Mouse (Mus musculus): ENCODE results near the gene Tc2n. TPM values are rescaled to one million over a fixed set of nuclear protein-coding genes. Genes with fewer than 3 reads are reported as not detected.
"Not testable (repeated sequence)": the region's sequence is repeated elsewhere in the genome, so short reads cannot be mapped to it uniquely, and the experiment has no call there.

Tc2n gene
- polyA plus RNA-seq, 1 experiment from 2014 or later = 0.06 TPM

- no peaks in the 10 kb centered on the region for H3K9me3 ChIP-seq (replicated peaks)
- no peak overlapping the region for H3K27ac ChIP-seq (replicated peaks)
- H3K4me3 ChIP-seq (replicated peaks) = peak overlapping the region; percentile 62
- no peak overlapping the region for H3K9ac ChIP-seq
- H3K36me3 ChIP-seq (replicated peaks) = no peaks in the 10 kb centered on the region
- H3K4me2 ChIP-seq = peak overlapping the region; percentile 88
- H3K27me3 ChIP-seq = peaks cover 19% of the 10 kb centered on the region
- ATAC-seq (ENCODE audit: insufficient read depth) = peak; percentile 45
- 2% methylated on average over 9 of the region's 9 CpGs for WGBS (ENCODE audit: insufficient replicate concordance)
- peaks cover 12% of the 10 kb centered on the region for H3K4me1 ChIP-seq (replicated peaks)
Observed at GRCm38 (mm10) chr12:101718755-101719150, 430 bp upstream of the Tc2n start.

- H3K4me3 ChIP-seq (replicated peaks) = no peak overlapping the region
- H3K27me3 ChIP-seq = no peaks in the 10 kb centered on the region
- 52% methylated on average over 3 of the region's 3 CpGs for WGBS (ENCODE audit: insufficient replicate concordance)
- no peaks in the 10 kb centered on the region for H3K9me3 ChIP-seq (replicated peaks)
- H3K9ac ChIP-seq = no peak overlapping the region
- H3K4me1 ChIP-seq (replicated peaks) = no peaks in the 10 kb centered on the region
- H3K4me2 ChIP-seq = no peak overlapping the region
- H3K27ac ChIP-seq (replicated peaks) = no peak overlapping the region
- no peaks in the 10 kb centered on the region for H3K36me3 ChIP-seq (replicated peaks)
- no peak for ATAC-seq (ENCODE audit: insufficient read depth)
Observed at GRCm38 (mm10) chr12:101699176-101699575, 19.1 kb downstream of the Tc2n start.

GRCm38 (mm10) chr12:101696521-101696920 lies 21.8 kb downstream of the Tc2n start:
- Histone ChIP-seq H3K9ac (no peak overlapping the region), H3K9me3 (replicated peaks) (no peaks in the 10 kb centered on the region), H3K4me1 (replicated peaks) (no peaks in the 10 kb centered on the region), H3K36me3 (replicated peaks) (no peaks in the 10 kb centered on the region), H3K27me3 (no peaks in the 10 kb centered on the region), H3K4me2 (no peak overlapping the region), H3K4me3 (replicated peaks) (no peak overlapping the region), H3K27ac (replicated peaks) (no peak overlapping the region)
- no peak for ATAC-seq (ENCODE audit: insufficient read depth)
- WGBS (ENCODE audit: insufficient replicate concordance) = 58% methylated on average over 1 of the region's 1 CpGs

- 74% methylated on average over 2 of the region's 2 CpGs for whole genome bisulfite sequencing (ENCODE audit: insufficient replicate concordance)
- no peak overlapping the region for H3K4me3 ChIP-seq (replicated peaks)
- no peak overlapping the region for H3K4me2 ChIP-seq
- H3K9me3 ChIP-seq (replicated peaks) = no peaks in the 10 kb centered on the region
- no peaks in the 10 kb centered on the region for H3K36me3 ChIP-seq (replicated peaks)
- H3K27me3 ChIP-seq = no peaks in the 10 kb centered on the region
- no peak for ATAC-seq (ENCODE audit: insufficient read depth)
- H3K9ac ChIP-seq = no peak overlapping the region
- H3K27ac ChIP-seq (replicated peaks) = no peak overlapping the region
- no peaks in the 10 kb centered on the region for H3K4me1 ChIP-seq (replicated peaks)
Observed at GRCm38 (mm10) chr12:101680538-101680937, 37.8 kb downstream of the Tc2n start.

- no peak overlapping the region for H3K9ac ChIP-seq
- no peak overlapping the region for H3K4me3 ChIP-seq (replicated peaks)
- no peak overlapping the region for H3K27ac ChIP-seq (replicated peaks)
- no peaks in the 10 kb centered on the region for H3K4me1 ChIP-seq (replicated peaks)
- no peaks in the 10 kb centered on the region for H3K27me3 ChIP-seq
- no peak overlapping the region for H3K4me2 ChIP-seq
- ATAC-seq (ENCODE audit: insufficient read depth) = no peak
- WGBS (ENCODE audit: insufficient replicate concordance) = 60% methylated on average over 2 of the region's 2 CpGs
- H3K36me3 ChIP-seq (replicated peaks) = no peaks in the 10 kb centered on the region
- H3K9me3 ChIP-seq (replicated peaks) = no peaks in the 10 kb centered on the region
Observed at GRCm38 (mm10) chr12:101667502-101667901, 50.8 kb downstream of the Tc2n start.

- H3K36me3 ChIP-seq (replicated peaks) = no peaks in the 10 kb centered on the region
- H3K4me3 ChIP-seq (replicated peaks) = no peak overlapping the region
- no peak overlapping the region for H3K9ac ChIP-seq
- WGBS (ENCODE audit: insufficient replicate concordance) = 63% methylated on average over 1 of the region's 1 CpGs
- no peaks in the 10 kb centered on the region for H3K4me1 ChIP-seq (replicated peaks)
- no peak for ATAC-seq (ENCODE audit: insufficient read depth)
- H3K27me3 ChIP-seq = no peaks in the 10 kb centered on the region
- H3K9me3 ChIP-seq (replicated peaks) = no peaks in the 10 kb centered on the region
- no peak overlapping the region for H3K4me2 ChIP-seq
- H3K27ac ChIP-seq (replicated peaks) = no peak overlapping the region
Observed at GRCm38 (mm10) chr12:101633137-101633536, 85.2 kb downstream of the Tc2n start.

GRCm38 (mm10) chr12:101606622-101607021 lies 111.7 kb downstream of the Tc2n start:
- not testable (repeated sequence) for ATAC-seq (ENCODE audit: insufficient read depth); H3K27ac ChIP-seq (replicated peaks); H3K4me2 ChIP-seq; H3K27me3 ChIP-seq; H3K9ac ChIP-seq; H3K4me3 ChIP-seq (replicated peaks); H3K36me3 ChIP-seq (replicated peaks); H3K4me1 ChIP-seq (replicated peaks); H3K9me3 ChIP-seq (replicated peaks)

Other genes with a start within 250 kb of the Tc2n start
- gene Fbln5, start 100.5 kb upstream of the Tc2n start, polyA plus RNA-seq (2015; fragmentation: Nextera tagmentation; extraction: Ambion mirVana) = 6.4 and 6.8 TPM in 2 replicates
- 8.5 and 9.3 TPM in 2 replicates for gene Trip11, start 194.7 kb upstream of the Tc2n start, polyA plus RNA-seq (2015; fragmentation: Nextera tagmentation; extraction: Ambion mirVana)
- 7.6 and 10.5 TPM in 2 replicates for gene Atxn3, start 239.7 kb upstream of the Tc2n start, polyA plus RNA-seq (2015; fragmentation: Nextera tagmentation; extraction: Ambion mirVana)